Mouse (Mus musculus) stomach, postnatal 0 days (tissue): ENCODE measurements around the gene Syt2. TPM values are rescaled to one million over a fixed set of nuclear protein-coding genes. Genes with fewer than 3 reads are reported as not detected.

Source experiments
- ATAC-seq: fragments of 200-750 bp; cut with Nextera tagmentation; 2 replicates; pipeline ENCODE4 v1.8.0; 2017; ENCODE audit not compliant: low FRiP score, low TSS enrichment
- DNase-seq: peaks from one replicate; pipeline ENCODE4 v3.0.0-alpha.2; 2016; ENCODE audit warnings: low spot score
- H3K27ac ChIP-seq: fragments of 300-500 bp; sonication (generic); replicated peaks from 2 replicates; pipeline ENCODE4 v1.5.1; 2014; ENCODE audit warnings: mild to moderate bottlenecking, control low read depth
- H3K27me3 ChIP-seq: fragments of 300-500 bp; sonication (generic); 2 replicates; pipeline ENCODE4 v1.6.1; 2014; ENCODE audit warnings: low read length; ENCODE audit not compliant: control insufficient read depth, insufficient read depth
- H3K36me3 ChIP-seq: fragments of 300-500 bp; sonication (generic); 2 replicates; pipeline ENCODE4 v1.6.1; 2014; ENCODE audit warnings: low read length, mixed read lengths; ENCODE audit not compliant: control insufficient read depth, insufficient read depth
- H3K4me1 ChIP-seq: fragments of 300-500 bp; sonication (generic); replicated peaks from 2 replicates; pipeline ENCODE4 v1.6.1; 2014; ENCODE audit warnings: antibody characterized with exemption; ENCODE audit not compliant: control insufficient read depth, insufficient read depth
- H3K4me2 ChIP-seq: fragments of 300-500 bp; sonication (generic); replicated peaks from 2 replicates; pipeline ENCODE4 v1.6.1; 2014; ENCODE audit warnings: low read depth, mild to moderate bottlenecking, control low read depth, moderate library complexity
- H3K4me3 ChIP-seq: fragments of 300-500 bp; sonication (generic); 2 replicates; pipeline ENCODE4 v1.5.1; 2014; ENCODE audit warnings: low read depth, low read length, control low read depth
- H3K9ac ChIP-seq: fragments of 300-500 bp; sonication (generic); 2 replicates; pipeline ENCODE4 v1.6.1; 2014; ENCODE audit warnings: mild to moderate bottlenecking, low read length, control low read depth, mixed read lengths
- H3K9me3 ChIP-seq: fragments of 300-500 bp; sonication (generic); 2 replicates; pipeline ENCODE4 v1.6.1; 2016; ENCODE audit warnings: low read length; ENCODE audit not compliant: control insufficient read depth
- CTCF ChIP-seq: IDR thresholded peaks from 2 replicates; pipeline ENCODE4 v1.5.1; 2016; ENCODE audit warnings: antibody characterized with exemption, low read depth, mild to moderate bottlenecking, moderate library complexity
- EP300 ChIP-seq: optimal IDR thresholded peaks from 2 replicates; pipeline ENCODE3; 2016; ENCODE audit warnings: antibody characterized with exemption
- WGBS: fragments of 180-500 bp; shearing (Covaris S2); extraction: QIAGEN DNeasy Blood & Tissue Kit; methylation state at CpG from one replicate; pipeline ENCODE4 v1.1.7; 2014; 5-methylcytosine and 5-hydroxymethylcytosine counted together
- polyA plus RNA-seq: library from polyadenylated mRNA; unstranded; fragments of >200 nt; fragmentation: Nextera tagmentation; extraction: Ambion mirVana; gene quantifications from 2 replicates; pipeline ENCODE4 v1.2.1, GENCODE M21; 2015

The Syt2 gene
- polyA plus RNA-seq, 1 experiment from 2014 or later: 0.58 TPM

GRCm38 (mm10) chr1:134708274-134708673, 61.8 kb downstream of the Syt2 start:
- TF ChIP-seq EP300 (no peak), CTCF (no peak)
- peak overlapping the region; percentile 18; the same call in 1 of the 2 replicates for H3K9ac ChIP-seq
- 20% methylated on average over 8 of the region's 8 CpGs for WGBS
- no peak overlapping the region for H3K27ac ChIP-seq
- H3K4me1 ChIP-seq: 0 out of 2 replicates have a peak, but pooled peaks cover 2% of the 10 kb centered on the region
- peak overlapping the region; percentile 83 for H3K4me2 ChIP-seq
- no peaks in the 10 kb centered on the region for H3K27me3 ChIP-seq
- ATAC-seq (no peak), DNase-seq (no peak)
- no peaks in the 10 kb centered on the region for H3K9me3 ChIP-seq
- H3K4me3 ChIP-seq: peak overlapping the region; percentile 43
- no peaks in the 10 kb centered on the region for H3K36me3 ChIP-seq

- Histone ChIP-seq H3K9ac (peak overlapping the region; percentile 18), H3K4me2 (peak overlapping the region; percentile 83), H3K4me1 (0 out of 2 replicates have a peak, but pooled peaks cover 2% of the 10 kb centered on the region), H3K27me3 (no peaks in the 10 kb centered on the region), H3K9me3 (no peaks in the 10 kb centered on the region), H3K27ac (no peak overlapping the region), H3K4me3 (peak overlapping the region; percentile 43), H3K36me3 (no peaks in the 10 kb centered on the region)
- no peak for TF ChIP-seq CTCF
- no peak for TF ChIP-seq EP300
- ATAC-seq (no peak), DNase-seq (peak; percentile 40)
- 0% methylated on average over 46 of the region's 46 CpGs for WGBS
These were observed 62.4 kb downstream of the Syt2 start for GRCm38 (mm10) chr1:134708801-134709385.

DNA sequence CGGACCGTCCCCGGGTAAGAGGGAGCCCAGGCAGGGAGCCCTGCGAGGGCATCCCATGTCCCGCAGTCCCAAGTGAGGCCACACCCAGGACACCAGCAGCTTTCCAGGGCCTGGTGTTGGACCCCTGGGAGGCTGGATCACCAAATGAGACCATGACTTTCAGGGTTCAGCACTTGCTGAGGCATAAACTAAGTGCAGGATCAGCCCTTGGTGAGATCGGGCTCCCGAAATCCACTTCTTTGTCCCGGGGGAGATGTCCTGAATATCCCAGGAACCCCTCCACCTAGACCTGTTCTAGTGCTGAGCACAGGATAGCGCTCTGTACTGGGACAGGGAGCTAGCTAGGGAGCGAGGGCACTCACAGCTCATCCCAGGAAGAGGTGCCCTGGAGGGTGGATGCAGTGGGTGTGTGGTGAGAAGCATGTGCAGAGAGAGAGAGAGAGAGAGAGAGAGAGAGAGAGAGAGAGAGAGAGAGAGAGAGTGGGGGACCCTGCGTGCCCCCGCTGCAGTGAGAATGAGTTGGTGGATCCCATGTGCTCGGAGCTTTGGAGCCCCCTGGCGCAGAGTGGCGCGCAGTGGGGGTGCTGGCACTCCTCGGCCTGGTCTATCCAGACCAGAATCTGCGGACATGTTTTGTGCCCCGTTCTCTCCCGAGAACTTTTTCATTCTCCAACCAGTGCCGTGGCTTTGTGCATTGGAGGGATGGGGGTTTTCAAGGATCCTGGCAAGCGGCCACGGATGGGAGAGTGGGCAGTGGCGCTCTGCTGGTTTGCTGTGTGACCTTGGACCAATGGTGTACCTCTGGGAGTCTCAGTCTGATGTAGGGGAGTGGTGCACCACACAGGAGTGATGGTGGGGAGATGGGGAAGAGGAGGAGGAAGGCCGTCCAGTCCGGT, 63.2 kb downstream of the Syt2 start:
- peak overlapping the region; percentile 18; the same call in 1 of the 2 replicates for H3K9ac ChIP-seq
- no peaks in the 10 kb centered on the region for H3K36me3 ChIP-seq
- DNase-seq (no peak), ATAC-seq (no peak)
- TF ChIP-seq CTCF: 0 out of 2 replicates have a peak, but pooled peaks have one; percentile 4
- no peak for TF ChIP-seq EP300
- H3K4me2 ChIP-seq: peak overlapping the region; percentile 83
- no peak overlapping the region for H3K27ac ChIP-seq
- H3K9me3 ChIP-seq: no peaks in the 10 kb centered on the region
- peak overlapping the region; percentile 43 for H3K4me3 ChIP-seq
- WGBS: 37% methylated on average over 26 of the region's 26 CpGs
- 0 out of 2 replicates have a peak, but pooled peaks cover 2% of the 10 kb centered on the region for H3K4me1 ChIP-seq
- no peaks in the 10 kb centered on the region for H3K27me3 ChIP-seq

- DNase-seq: no peak
- Histone ChIP-seq H3K27ac (no peak overlapping the region), H3K4me1 (0 out of 2 replicates have a peak, but pooled peaks cover 2% of the 10 kb centered on the region), H3K9me3 (no peaks in the 10 kb centered on the region), H3K4me3 (no peak overlapping the region), H3K27me3 (no peaks in the 10 kb centered on the region), H3K36me3 (no peaks in the 10 kb centered on the region), H3K4me2 (no peak overlapping the region), H3K9ac (no peak overlapping the region)
- TF ChIP-seq CTCF (no peak), EP300 (no peak)
- no peak for ATAC-seq
- 78% methylated on average over 7 of the region's 7 CpGs for WGBS
These were observed 64.6 kb downstream of the Syt2 start for GRCm38 (mm10) chr1:134711061-134711460.

GRCm38 (mm10) chr1:134711653-134712052, 65.2 kb downstream of the Syt2 start:
- DNase-seq: no peak
- WGBS: 82% methylated on average over 5 of the region's 5 CpGs
- H3K4me1 ChIP-seq: 0 out of 2 replicates have a peak, but pooled peaks cover 2% of the 10 kb centered on the region
- no peaks in the 10 kb centered on the region for H3K36me3 ChIP-seq
- no peak overlapping the region for H3K27ac ChIP-seq
- H3K9me3 ChIP-seq: no peaks in the 10 kb centered on the region
- H3K4me3 ChIP-seq: no peak overlapping the region
- no peak for ATAC-seq
- TF ChIP-seq CTCF: no peak
- no peak for TF ChIP-seq EP300
- no peak overlapping the region for H3K4me2 ChIP-seq
- no peaks in the 10 kb centered on the region for H3K27me3 ChIP-seq
- no peak overlapping the region for H3K9ac ChIP-seq
